Mouse (Mus musculus): ENCODE measurements around the gene Cadps.

The Cadps gene

GRCm38 (mm10) chr14:12730979-12731378, 91.9 kb downstream of the Cadps start:
- no peak for DNase-seq (ENCODE audit: low read depth, low spot score)

GRCm38 (mm10) chr14:12722452-12723194, 100.3 kb downstream of the Cadps start:
- no peak for DNase-seq (ENCODE audit: low read depth, low spot score)

- no peak for DNase-seq (ENCODE audit: low read depth, low spot score)
Observed at GRCm38 (mm10) chr14:12718766-12719165, 104.1 kb downstream of the Cadps start.

GRCm38 (mm10) chr14:12715906-12716659, 106.8 kb downstream of the Cadps start:
- no peak for DNase-seq (ENCODE audit: low read depth, low spot score)

- DNase-seq (ENCODE audit: low read depth, low spot score), result no peak
Observed at GRCm38 (mm10) chr14:12707395-12707794, 115.5 kb downstream of the Cadps start.

GRCm38 (mm10) chr14:12704461-12704860, 118.4 kb downstream of the Cadps start:
- no peak for DNase-seq (ENCODE audit: low read depth, low spot score)

- no peak for DNase-seq (ENCODE audit: low read depth, low spot score)
Observed at GRCm38 (mm10) chr14:12690201-12690600, 132.7 kb downstream of the Cadps start.

- DNase-seq (ENCODE audit: low read depth, low spot score), result no peak
Observed at GRCm38 (mm10) chr14:12685015-12685414, 137.9 kb downstream of the Cadps start.

GRCm38 (mm10) chr14:12680819-12681638, 141.8 kb downstream of the Cadps start:
- no peak for DNase-seq (ENCODE audit: low read depth, low spot score)

GRCm38 (mm10) chr14:12661430-12661829, 161.4 kb downstream of the Cadps start:
- DNase-seq (ENCODE audit: low read depth, low spot score), result no peak

GRCm38 (mm10) chr14:12657351-12657750, 165.5 kb downstream of the Cadps start:
- no peak for DNase-seq (ENCODE audit: low read depth, low spot score)

- DNase-seq (ENCODE audit: low read depth, low spot score), result no peak
Observed at GRCm38 (mm10) chr14:12642868-12643512, 179.9 kb downstream of the Cadps start.

- no peak for DNase-seq (ENCODE audit: low read depth, low spot score)
Observed at GRCm38 (mm10) chr14:12638762-12639161, 184.1 kb downstream of the Cadps start.

GRCm38 (mm10) chr14:12637121-12637754, 185.6 kb downstream of the Cadps start:
- no peak for DNase-seq (ENCODE audit: low read depth, low spot score)

- no peak for DNase-seq (ENCODE audit: low read depth, low spot score)
Observed at GRCm38 (mm10) chr14:12624256-12625130, 198.4 kb downstream of the Cadps start.

- no peak for DNase-seq (ENCODE audit: low read depth, low spot score)
Observed at GRCm38 (mm10) chr14:12607025-12607424, 215.9 kb downstream of the Cadps start.

GRCm38 (mm10) chr14:12606202-12606601, 216.7 kb downstream of the Cadps start:
- DNase-seq (ENCODE audit: low read depth, low spot score), result no peak

GRCm38 (mm10) chr14:12602080-12602479, 220.8 kb downstream of the Cadps start:
- no peak for DNase-seq (ENCODE audit: low read depth, low spot score)

GRCm38 (mm10) chr14:12595326-12595725, 227.6 kb downstream of the Cadps start:
- DNase-seq (ENCODE audit: low read depth, low spot score), result no peak

- DNase-seq (ENCODE audit: low read depth, low spot score), result no peak
Observed at GRCm38 (mm10) chr14:12592472-12593075, 230.3 kb downstream of the Cadps start.
